Mouse (Mus musculus) ES-E14 (cell line): ENCODE measurements around the gene Tk1.

Source experiments
- ZC3H11A ChIP-seq: IDR thresholded peaks from 2 replicates; pipeline ENCODE4 v1.6.1; 2012; ENCODE audit warnings: low read depth, mild to moderate bottlenecking, inconsistent platforms, low read length, borderline replicate concordance
- ZNF384 ChIP-seq: IDR thresholded peaks from 2 replicates; pipeline ENCODE4 v1.6.1; 2012; ENCODE audit warnings: low read depth, low read length, inconsistent platforms

- TF ChIP-seq ZC3H11A, result no peak
- no peak for TF ChIP-seq ZNF384
These were observed 22.5 kb upstream of the Tk1 start for GRCm38 (mm10) chr11:117848271-117848984.
